Mouse (Mus musculus) embryo, embryonic 9.5 days (tissue): ENCODE measurements around the gene Gm12169.
"Not testable (repeated sequence)": the region's sequence is repeated elsewhere in the genome, so short reads cannot be mapped to it uniquely, and the experiment has no call there.

Source experiments
- DNase-seq: peaks from one replicate; pipeline ENCODE4 v3.0.0-alpha.2; 2017; ENCODE audit errors: extremely low spot score

The Gm12169 gene

GRCm38 (mm10) chr11:46523912-46524311 is at the start of gene Gm12169:
Gene Gm12169, plus strand, starts transcription at chr11:46524212.
- no peak for DNase-seq

- no peak for DNase-seq
Observed at GRCm38 (mm10) chr11:46474220-46474619, 49.8 kb upstream of the Gm12169 start.

GRCm38 (mm10) chr11:46479311-46479710 is 44.7 kb upstream of the Gm12169 start:
- DNase-seq, result no peak

GRCm38 (mm10) chr11:46480517-46480916 is 43.5 kb upstream of the Gm12169 start:
- DNase-seq, result no peak

GRCm38 (mm10) chr11:46488231-46488630 is 35.8 kb upstream of the Gm12169 start:
- no peak for DNase-seq

- no peak for DNase-seq
Observed at GRCm38 (mm10) chr11:46488650-46489049, 35.4 kb upstream of the Gm12169 start.

- no peak for DNase-seq
Observed at GRCm38 (mm10) chr11:46507146-46507545, 16.9 kb upstream of the Gm12169 start.

GRCm38 (mm10) chr11:46509900-46510299 is 14.1 kb upstream of the Gm12169 start:
- no peak for DNase-seq

GRCm38 (mm10) chr11:46521341-46521740 is 2.7 kb upstream of the Gm12169 start:
- DNase-seq, result not testable (repeated sequence)

- no peak for DNase-seq
Observed at GRCm38 (mm10) chr11:46522719-46523118, 1.3 kb upstream of the Gm12169 start.

- DNase-seq, result no peak
Observed at GRCm38 (mm10) chr11:46530149-46530548, 6.1 kb downstream of the Gm12169 start.

- no peak for DNase-seq
Observed at GRCm38 (mm10) chr11:46536978-46537377, 13.0 kb downstream of the Gm12169 start.

GRCm38 (mm10) chr11:46543530-46543929 is 19.5 kb downstream of the Gm12169 start:
- no peak for DNase-seq

GRCm38 (mm10) chr11:46549721-46550120 is 25.7 kb downstream of the Gm12169 start:
- DNase-seq, result no peak

GRCm38 (mm10) chr11:46552741-46553140 is 28.7 kb downstream of the Gm12169 start:
- no peak for DNase-seq

- no peak for DNase-seq
Observed at GRCm38 (mm10) chr11:46561096-46561495, 37.1 kb downstream of the Gm12169 start.

- DNase-seq, result no peak
Observed at GRCm38 (mm10) chr11:46564671-46565070, 40.7 kb downstream of the Gm12169 start.

GRCm38 (mm10) chr11:46565967-46566366 is 42.0 kb downstream of the Gm12169 start:
- no peak for DNase-seq

- no peak for DNase-seq
Observed at GRCm38 (mm10) chr11:46569107-46569506, 45.1 kb downstream of the Gm12169 start.

GRCm38 (mm10) chr11:46571327-46571726 is 47.3 kb downstream of the Gm12169 start, which contains the start of gene BC053393:
Gene BC053393, plus strand, starts transcription at chr11:46571536.
- no peak for DNase-seq

GRCm38 (mm10) chr11:46578771-46579281 is 54.8 kb downstream of the Gm12169 start:
- DNase-seq, result no peak

- DNase-seq, result no peak
Observed at GRCm38 (mm10) chr11:46580428-46580827, 56.4 kb downstream of the Gm12169 start.

GRCm38 (mm10) chr11:46582741-46583140 is 58.7 kb downstream of the Gm12169 start:
- no peak for DNase-seq
